Mouse (Mus musculus): ENCODE measurements at regions not wholly inside any gene's neighbourhood (a gene's known extent, or its start where the extent isn't known, plus 50 kb on each side); places are given as distances from the start of the nearest gene placed in this dataset.

- Histone ChIP-seq H3K4me1 (replicated peaks) (no peaks in the 10 kb centered on the region), H3K4me3 (replicated peaks) (no peak overlapping the region), H3K9me3 (no peaks in the 10 kb centered on the region), H3K4me2 (no peak overlapping the region), H3K36me3 (no peaks in the 10 kb centered on the region), H3K27me3 (no peaks in the 10 kb centered on the region), H3K27ac (no peak overlapping the region), H3K9ac (replicated peaks) (no peak overlapping the region)
- ATAC-seq (ENCODE audit: insufficient number of reproducible peaks, insufficient read depth, low FRiP score, low TSS enrichment, low read depth), result no peak
- 89% methylated on average over 5 of the region's 5 CpGs for WGBS
These were observed 122.1 kb downstream of the Dhrs2 start for GRCm38 (mm10) chr14:55343914-55344313.

GRCm38 (mm10) chr14:55345091-55345490, 123.3 kb downstream of the Dhrs2 start:
- no peak for ATAC-seq (ENCODE audit: insufficient number of reproducible peaks, insufficient read depth, low FRiP score, low TSS enrichment, low read depth)
- H3K27me3 ChIP-seq, result no peaks in the 10 kb centered on the region
- no peak overlapping the region for H3K4me2 ChIP-seq
- no peak overlapping the region for H3K9ac ChIP-seq (replicated peaks)
- H3K4me3 ChIP-seq (replicated peaks), result no peak overlapping the region
- H3K9me3 ChIP-seq, result no peaks in the 10 kb centered on the region
- no peaks in the 10 kb centered on the region for H3K36me3 ChIP-seq
- 82% methylated on average over 5 of the region's 5 CpGs for WGBS
- H3K27ac ChIP-seq, result no peak overlapping the region
- no peaks in the 10 kb centered on the region for H3K4me1 ChIP-seq (replicated peaks)

GRCm38 (mm10) chr14:55348098-55348497, 126.3 kb downstream of the Dhrs2 start:
- H3K27me3 ChIP-seq, result no peaks in the 10 kb centered on the region
- no peaks in the 10 kb centered on the region for H3K9me3 ChIP-seq

GRCm38 (mm10) chr14:55357258-55357657, 121.3 kb upstream of the Dhrs4 start:
- WGBS, result 80% methylated on average over 2 of the region's 2 CpGs
- Histone ChIP-seq H3K9me3 (no peaks in the 10 kb centered on the region), H3K4me1 (replicated peaks) (no peaks in the 10 kb centered on the region), H3K4me3 (replicated peaks) (no peak overlapping the region), H3K36me3 (no peaks in the 10 kb centered on the region), H3K4me2 (no peak overlapping the region), H3K9ac (replicated peaks) (no peak overlapping the region), H3K27me3 (no peaks in the 10 kb centered on the region), H3K27ac (no peak overlapping the region)
- no peak for ATAC-seq (ENCODE audit: insufficient number of reproducible peaks, insufficient read depth, low FRiP score, low TSS enrichment, low read depth)

More at GRCm38 (mm10) chr14:55348098-55348497, 126.3 kb downstream of the Dhrs2 start:
- no peak for ATAC-seq (ENCODE audit: insufficient number of reproducible peaks, insufficient read depth, low FRiP score, low TSS enrichment, low read depth)
- no peak overlapping the region for H3K4me2 ChIP-seq
- WGBS, result 92% methylated on average over 4 of the region's 4 CpGs
- H3K4me1 ChIP-seq (replicated peaks), result no peaks in the 10 kb centered on the region
- no peaks in the 10 kb centered on the region for H3K36me3 ChIP-seq
- no peak overlapping the region for H3K27ac ChIP-seq
- no peak overlapping the region for H3K9ac ChIP-seq (replicated peaks)
- H3K4me3 ChIP-seq (replicated peaks), result no peak overlapping the region

GRCm38 (mm10) chr14:55358429-55358828, 120.1 kb upstream of the Dhrs4 start:
- Histone ChIP-seq H3K9me3 (no peaks in the 10 kb centered on the region), H3K4me2 (no peak overlapping the region), H3K4me3 (replicated peaks) (no peak overlapping the region), H3K36me3 (no peaks in the 10 kb centered on the region), H3K27me3 (no peaks in the 10 kb centered on the region), H3K4me1 (replicated peaks) (no peaks in the 10 kb centered on the region), H3K27ac (no peak overlapping the region), H3K9ac (replicated peaks) (no peak overlapping the region)
- 75% methylated on average over 2 of the region's 2 CpGs for WGBS
- no peak for ATAC-seq (ENCODE audit: insufficient number of reproducible peaks, insufficient read depth, low FRiP score, low TSS enrichment, low read depth)

GRCm38 (mm10) chr14:55362316-55362715, 116.2 kb upstream of the Dhrs4 start:
- no peaks in the 10 kb centered on the region for H3K36me3 ChIP-seq
- H3K27ac ChIP-seq, result no peak overlapping the region
- no peaks in the 10 kb centered on the region for H3K4me1 ChIP-seq (replicated peaks)
- WGBS, result 64% methylated on average over 4 of the region's 4 CpGs
- H3K4me3 ChIP-seq (replicated peaks), result no peak overlapping the region
- no peak for ATAC-seq (ENCODE audit: insufficient number of reproducible peaks, insufficient read depth, low FRiP score, low TSS enrichment, low read depth)
- no peaks in the 10 kb centered on the region for H3K9me3 ChIP-seq
- H3K4me2 ChIP-seq, result no peak overlapping the region
- H3K27me3 ChIP-seq, result no peaks in the 10 kb centered on the region
- H3K9ac ChIP-seq (replicated peaks), result no peak overlapping the region

- WGBS, result 74% methylated on average over 7 of the region's 7 CpGs
- no peak overlapping the region for H3K9ac ChIP-seq (replicated peaks)
- H3K4me2 ChIP-seq, result no peak overlapping the region
- H3K4me3 ChIP-seq (replicated peaks), result no peak overlapping the region
- no peaks in the 10 kb centered on the region for H3K36me3 ChIP-seq
- ATAC-seq (ENCODE audit: insufficient number of reproducible peaks, insufficient read depth, low FRiP score, low TSS enrichment, low read depth), result no peak
- H3K27me3 ChIP-seq, result no peaks in the 10 kb centered on the region
- no peaks in the 10 kb centered on the region for H3K4me1 ChIP-seq (replicated peaks)
- H3K27ac ChIP-seq, result no peak overlapping the region
- H3K9me3 ChIP-seq, result no peaks in the 10 kb centered on the region
These were observed 115.8 kb upstream of the Dhrs4 start for GRCm38 (mm10) chr14:55362757-55363156.

- no peaks in the 10 kb centered on the region for H3K4me1 ChIP-seq (replicated peaks)
- 87% methylated on average over 5 of the region's 5 CpGs for WGBS
- no peak overlapping the region for H3K9ac ChIP-seq (replicated peaks)
- no peak overlapping the region for H3K27ac ChIP-seq
- H3K4me2 ChIP-seq, result no peak overlapping the region
- no peaks in the 10 kb centered on the region for H3K27me3 ChIP-seq
- H3K4me3 ChIP-seq (replicated peaks), result no peak overlapping the region
- no peak for ATAC-seq (ENCODE audit: insufficient number of reproducible peaks, insufficient read depth, low FRiP score, low TSS enrichment, low read depth)
- no peaks in the 10 kb centered on the region for H3K9me3 ChIP-seq
- no peaks in the 10 kb centered on the region for H3K36me3 ChIP-seq
These were observed 108.2 kb upstream of the Dhrs4 start for GRCm38 (mm10) chr14:55370384-55370783.

- Histone ChIP-seq H3K4me3 (replicated peaks) (no peak overlapping the region), H3K4me1 (replicated peaks) (no peaks in the 10 kb centered on the region), H3K4me2 (no peak overlapping the region), H3K9me3 (no peaks in the 10 kb centered on the region), H3K36me3 (no peaks in the 10 kb centered on the region), H3K27me3 (no peaks in the 10 kb centered on the region), H3K27ac (no peak overlapping the region), H3K9ac (replicated peaks) (no peak overlapping the region)
- WGBS, result 84% methylated on average over 5 of the region's 5 CpGs
- no peak for ATAC-seq (ENCODE audit: insufficient number of reproducible peaks, insufficient read depth, low FRiP score, low TSS enrichment, low read depth)
These were observed 105.6 kb upstream of the Dhrs4 start for GRCm38 (mm10) chr14:55372960-55373359.

- H3K27me3 ChIP-seq, result no peaks in the 10 kb centered on the region
- H3K36me3 ChIP-seq, result no peaks in the 10 kb centered on the region
- H3K4me1 ChIP-seq (replicated peaks), result 0 out of 2 replicates have a peak, but pooled peaks cover 3% of the 10 kb centered on the region
- WGBS, result 55% methylated on average over 6 of the region's 6 CpGs
- no peak for ATAC-seq (ENCODE audit: insufficient number of reproducible peaks, insufficient read depth, low FRiP score, low TSS enrichment, low read depth)
- no peak overlapping the region for H3K9ac ChIP-seq (replicated peaks)
- no peak overlapping the region for H3K4me2 ChIP-seq
- H3K4me3 ChIP-seq (replicated peaks), result no peak overlapping the region
- H3K27ac ChIP-seq, result no peak overlapping the region
- no peaks in the 10 kb centered on the region for H3K9me3 ChIP-seq
These were observed 91.8 kb upstream of the Dhrs4 start for GRCm38 (mm10) chr14:55386773-55387172.

- WGBS, result 57% methylated on average over 6 of the region's 6 CpGs
- Histone ChIP-seq H3K4me2 (no peak overlapping the region), H3K9me3 (no peaks in the 10 kb centered on the region), H3K36me3 (no peaks in the 10 kb centered on the region), H3K4me3 (replicated peaks) (no peak overlapping the region), H3K4me1 (replicated peaks) (0 out of 2 replicates have a peak, but pooled peaks cover 3% of the 10 kb centered on the region), H3K27ac (no peak overlapping the region), H3K9ac (replicated peaks) (no peak overlapping the region), H3K27me3 (no peaks in the 10 kb centered on the region)
- no peak for ATAC-seq (ENCODE audit: insufficient number of reproducible peaks, insufficient read depth, low FRiP score, low TSS enrichment, low read depth)
These were observed 91.2 kb upstream of the Dhrs4 start for GRCm38 (mm10) chr14:55387378-55387777.

GRCm38 (mm10) chr14:55392390-55392789, 86.2 kb upstream of the Dhrs4 start:
- no peak for ATAC-seq (ENCODE audit: insufficient number of reproducible peaks, insufficient read depth, low FRiP score, low TSS enrichment, low read depth)
- H3K4me3 ChIP-seq (replicated peaks), result no peak overlapping the region
- H3K4me2 ChIP-seq, result no peak overlapping the region
- no peaks in the 10 kb centered on the region for H3K27me3 ChIP-seq
- H3K4me1 ChIP-seq (replicated peaks), result no peaks in the 10 kb centered on the region
- no peak overlapping the region for H3K27ac ChIP-seq
- H3K36me3 ChIP-seq, result no peaks in the 10 kb centered on the region
- WGBS, result 80% methylated on average over 6 of the region's 6 CpGs
- H3K9ac ChIP-seq (replicated peaks), result no peak overlapping the region
- no peaks in the 10 kb centered on the region for H3K9me3 ChIP-seq
